Mouse (Mus musculus) ES-Bruce4 (cell line): ENCODE results near the gene Fam167b. TPM values are rescaled to one million over a fixed set of nuclear protein-coding genes. Genes with fewer than 3 reads are reported as not detected.
"Not testable (repeated sequence)": the region's sequence is repeated elsewhere in the genome, so short reads cannot be mapped to it uniquely, and the experiment has no call there.

Experiments used
- H3K27ac ChIP-seq: 2 replicates; pipeline ENCODE4 v1.5.1; 2012; ENCODE audit warnings: low read length, inconsistent platforms; ENCODE audit not compliant: insufficient read depth
- H3K27me3 ChIP-seq: 2 replicates; pipeline ENCODE4 v1.6.1; 2012; ENCODE audit warnings: mild to moderate bottlenecking, low read length, inconsistent platforms; ENCODE audit not compliant: control insufficient read depth, poor library complexity, insufficient read depth, severe bottlenecking
- H3K36me3 ChIP-seq: 2 replicates; pipeline ENCODE4 v1.6.1; 2012; ENCODE audit warnings: inconsistent platforms, mild to moderate bottlenecking, low read length, moderate library complexity; ENCODE audit not compliant: control insufficient read depth, poor library complexity, insufficient read depth, severe bottlenecking
- H3K4me1 ChIP-seq: one replicate; pipeline ENCODE4 v1.8.1; 2011; ENCODE audit warnings: low read length; ENCODE audit not compliant: control insufficient read depth, insufficient read depth
- H3K4me3 ChIP-seq: 2 replicates; pipeline ENCODE4 v1.5.1; 2011; ENCODE audit warnings: low read depth, mild to moderate bottlenecking, low read length
- H3K9ac ChIP-seq: 2 replicates; pipeline ENCODE4 v1.6.1; 2012; ENCODE audit warnings: low read depth, mild to moderate bottlenecking, inconsistent platforms; ENCODE audit not compliant: poor library complexity, severe bottlenecking
- H3K9me3 ChIP-seq: replicated peaks from 2 replicates; pipeline ENCODE4 v1.6.1; 2012; ENCODE audit warnings: mild to moderate bottlenecking, low read length, inconsistent platforms; ENCODE audit not compliant: control insufficient read depth, poor library complexity, insufficient read depth, severe bottlenecking
- CTCF ChIP-seq: IDR thresholded peaks from one replicate; pipeline ENCODE4 v1.8.1; 2011; ENCODE audit warnings: low read depth, low read length
- EP300 ChIP-seq: IDR thresholded peaks from 2 replicates; pipeline ENCODE4 v1.6.1; 2011; ENCODE audit warnings: low read depth, low read length; ENCODE audit not compliant: insufficient read depth
- POLR2A ChIP-seq: IDR thresholded peaks from one replicate; pipeline ENCODE4 v1.8.1; 2011; ENCODE audit warnings: low read length; ENCODE audit not compliant: insufficient read depth
- polyA plus RNA-seq: library from polyadenylated mRNA; stranded (reverse); fragments of >200 nt; gene quantifications from 2 replicates; pipeline ENCODE4 v1.2.4, GENCODE M21; 2011; ENCODE audit warnings: low read depth; ENCODE audit not compliant: missing spikeins, insufficient read depth, insufficient read length

Fam167b gene
- polyA plus RNA-seq, 1 experiment = not detected

- no peak overlapping the region for H3K9ac ChIP-seq
- H3K27me3 ChIP-seq = no peaks in the 10 kb centered on the region
- H3K4me1 ChIP-seq = peaks cover 3% of the 10 kb centered on the region
- TF ChIP-seq POLR2A = no peak
- TF ChIP-seq EP300 = no peak
- peak; percentile 91 for TF ChIP-seq CTCF
- H3K9me3 ChIP-seq = no peaks in the 10 kb centered on the region
- peaks cover 13% of the 10 kb centered on the region for H3K36me3 ChIP-seq
- H3K27ac ChIP-seq = no peak overlapping the region
- H3K4me3 ChIP-seq = no peak overlapping the region
These were observed 38.3 kb downstream of the Fam167b start for GRCm38 (mm10) chr4:129540012-129540411.

- not testable (repeated sequence) for H3K9ac ChIP-seq, H3K27me3 ChIP-seq, H3K9me3 ChIP-seq, H3K4me1 ChIP-seq, H3K4me3 ChIP-seq
- Histone ChIP-seq H3K27ac (peak overlapping the region; percentile 71; the same call in 1 of the 2 replicates), H3K36me3 (peaks cover 80% of the 10 kb centered on the region)
These were observed 49.4 kb downstream of the Fam167b start for GRCm38 (mm10) chr4:129528901-129529300.

Other genes starting within 250 kb of the Fam167b start
- 375 and 419 TPM in 2 replicates for gene Rbbp4, start 243.2 kb downstream of the Fam167b start, polyA plus RNA-seq
- gene Zbtb8os, start 242.9 kb downstream of the Fam167b start, polyA plus RNA-seq = 138 and 146 TPM in 2 replicates
- gene Zbtb8a, start 200.4 kb downstream of the Fam167b start, polyA plus RNA-seq = 20.7 and 21.1 TPM in 2 replicates
- gene Zbtb8b, start 137.7 kb downstream of the Fam167b start, polyA plus RNA-seq = 4.2 and 4.8 TPM in 2 replicates
- gene Bsdc1, start 117.0 kb downstream of the Fam167b start, polyA plus RNA-seq = 31.6 and 36.4 TPM in 2 replicates
- not detected in 2 replicates for gene Tssk3, start 87.5 kb downstream of the Fam167b start, polyA plus RNA-seq
- not detected in 2 replicates for gene Fam229a, start 87.4 kb downstream of the Fam167b start, polyA plus RNA-seq
- 379 and 434 TPM in 2 replicates for gene Marcksl1, start 65.0 kb downstream of the Fam167b start, polyA plus RNA-seq
- 301 and 304 TPM in 2 replicates for gene Hdac1, start 35.8 kb downstream of the Fam167b start, polyA plus RNA-seq
- 18.7 and 20.1 TPM in 2 replicates for gene Lck, start 4.9 kb downstream of the Fam167b start, polyA plus RNA-seq
- gene Eif3i, start 22.1 kb upstream of the Fam167b start, polyA plus RNA-seq = 252 and 266 TPM in 2 replicates
- 86.6 and 94.0 TPM in 2 replicates for gene Tmem234, start 22.1 kb upstream of the Fam167b start, polyA plus RNA-seq
- 2.2 and 3.0 TPM in 2 replicates for gene Dcdc2b, start 35.7 kb upstream of the Fam167b start, polyA plus RNA-seq
- gene Iqcc, start 40.5 kb upstream of the Fam167b start, polyA plus RNA-seq = 21.0 and 24.7 TPM in 2 replicates
- 7.4 and 8.7 TPM in 2 replicates for gene Ccdc28b, start 45.4 kb upstream of the Fam167b start, polyA plus RNA-seq
- gene Txlna, start 62.5 kb upstream of the Fam167b start, polyA plus RNA-seq = 42.3 and 44.5 TPM in 2 replicates
- gene Kpna6, start 94.2 kb upstream of the Fam167b start, polyA plus RNA-seq = 107 and 130 TPM in 2 replicates
- 14.8 and 16.1 TPM in 2 replicates for gene Tmem39b, start 118.3 kb upstream of the Fam167b start, polyA plus RNA-seq
- 179 and 182 TPM in 2 replicates for gene Khdrbs1, start 163.8 kb upstream of the Fam167b start, polyA plus RNA-seq
- gene Ptp4a2, start 232.7 kb upstream of the Fam167b start, polyA plus RNA-seq = 407 and 414 TPM in 2 replicates